Mouse (Mus musculus) forebrain, embryonic 12.5 days (tissue): ENCODE measurements around the gene Cope. TPM values are rescaled to one million over a fixed set of nuclear protein-coding genes. Genes with fewer than 3 reads are reported as not detected.

Source experiments
- ATAC-seq: fragments of 200-750 bp; cut with Nextera tagmentation; 2 replicates; pipeline ENCODE4 v1.8.0; 2017; ENCODE audit warnings: moderate TSS enrichment; ENCODE audit not compliant: low FRiP score
- H3K27ac ChIP-seq: fragments of 300-500 bp; sonication (generic); 2 replicates; pipeline ENCODE4 v1.5.1; 2016; ENCODE audit warnings: mild to moderate bottlenecking
- H3K27me3 ChIP-seq: fragments of 300-500 bp; sonication (generic); 2 replicates; pipeline ENCODE4 v1.6.1; 2016; ENCODE audit warnings: mild to moderate bottlenecking
- H3K36me3 ChIP-seq: fragments of 300-500 bp; sonication (generic); replicated peaks from 2 replicates; pipeline ENCODE4 v1.6.1; 2016; ENCODE audit warnings: mild to moderate bottlenecking
- H3K4me1 ChIP-seq: fragments of 300-500 bp; sonication (generic); 2 replicates; pipeline ENCODE4 v1.6.1; 2016
- H3K4me2 ChIP-seq: fragments of 300-500 bp; sonication (generic); 2 replicates; pipeline ENCODE4 v1.6.1; 2016; ENCODE audit warnings: mild to moderate bottlenecking, moderate library complexity
- H3K4me3 ChIP-seq: fragments of 300-500 bp; sonication (generic); replicated peaks from 2 replicates; pipeline ENCODE4 v1.5.1; 2016; ENCODE audit warnings: mild to moderate bottlenecking
- H3K9ac ChIP-seq: fragments of 300-500 bp; sonication (generic); 2 replicates; pipeline ENCODE4 v1.6.1; 2016; ENCODE audit warnings: mild to moderate bottlenecking
- H3K9me3 ChIP-seq: fragments of 300-500 bp; sonication (generic); 2 replicates; pipeline ENCODE4 v1.6.1; 2016
- WGBS: fragments of 180-500 bp; shearing (Covaris S2); methylation state at CpG from one replicate; pipeline ENCODE4 v1.1.7; 2016; 5-methylcytosine and 5-hydroxymethylcytosine counted together
- polyA plus RNA-seq: library from polyadenylated mRNA; unstranded; fragments of >200 nt; fragmentation: Nextera tagmentation; extraction: Ambion mirVana; gene quantifications from 2 replicates; pipeline ENCODE4 v1.2.1, GENCODE M21; 2016

The Cope gene
- polyA plus RNA-seq, 1 experiment from 2014 or later: 229 TPM

GRCm38 (mm10) chr8:70338931-70339330 is 36.6 kb downstream of the Cope start:
- no peak overlapping the region for H3K4me3 ChIP-seq
- no peak overlapping the region for H3K27ac ChIP-seq
- no peak overlapping the region for H3K9ac ChIP-seq
- no peak for ATAC-seq
- WGBS: 95% methylated on average over 7 of the region's 7 CpGs
- no peaks in the 10 kb centered on the region for H3K27me3 ChIP-seq
- peaks cover 100% of the 10 kb centered on the region for H3K36me3 ChIP-seq
- no peaks in the 10 kb centered on the region for H3K9me3 ChIP-seq
- H3K4me1 ChIP-seq: no peaks in the 10 kb centered on the region
- H3K4me2 ChIP-seq: no peak overlapping the region

- Histone ChIP-seq H3K27me3 (no peaks in the 10 kb centered on the region), H3K36me3 (peaks cover 86% of the 10 kb centered on the region), H3K4me2 (no peak overlapping the region), H3K4me1 (no peaks in the 10 kb centered on the region), H3K9me3 (no peaks in the 10 kb centered on the region), H3K4me3 (no peak overlapping the region), H3K27ac (no peak overlapping the region), H3K9ac (no peak overlapping the region)
- ATAC-seq: no peak
- 94% methylated on average over 7 of the region's 7 CpGs for WGBS
Observed at GRCm38 (mm10) chr8:70340659-70341058, 38.3 kb downstream of the Cope start.

- H3K36me3 ChIP-seq: peaks cover 82% of the 10 kb centered on the region
- ATAC-seq: no peak
- no peaks in the 10 kb centered on the region for H3K27me3 ChIP-seq
- no peak overlapping the region for H3K4me2 ChIP-seq
- no peaks in the 10 kb centered on the region for H3K9me3 ChIP-seq
- H3K27ac ChIP-seq: no peak overlapping the region
- 91% methylated on average over 14 of the region's 14 CpGs for WGBS
- H3K4me1 ChIP-seq: no peaks in the 10 kb centered on the region
- no peak overlapping the region for H3K4me3 ChIP-seq
- H3K9ac ChIP-seq: no peak overlapping the region
Observed at GRCm38 (mm10) chr8:70342007-70342406, 39.7 kb downstream of the Cope start.

- Histone ChIP-seq H3K27me3 (no peaks in the 10 kb centered on the region), H3K27ac (no peak overlapping the region; the same call in 1 of the 2 replicates), H3K4me2 (no peak overlapping the region), H3K4me1 (no peaks in the 10 kb centered on the region), H3K4me3 (no peak overlapping the region), H3K9me3 (no peaks in the 10 kb centered on the region), H3K9ac (no peak overlapping the region), H3K36me3 (peaks cover 74% of the 10 kb centered on the region)
- 84% methylated on average over 7 of the region's 7 CpGs for WGBS
- no peak for ATAC-seq
Observed at GRCm38 (mm10) chr8:70343076-70343475, 40.8 kb downstream of the Cope start.

GRCm38 (mm10) chr8:70343696-70344095 is 41.4 kb downstream of the Cope start:
- Histone ChIP-seq H3K9ac (no peak overlapping the region), H3K27me3 (no peaks in the 10 kb centered on the region), H3K4me3 (no peak overlapping the region), H3K9me3 (no peaks in the 10 kb centered on the region), H3K4me2 (no peak overlapping the region), H3K36me3 (peaks cover 74% of the 10 kb centered on the region), H3K4me1 (peaks cover 4% of the 10 kb centered on the region), H3K27ac (no peak overlapping the region)
- no peak; the same call in 1 of the 2 replicates for ATAC-seq
- WGBS: 61% methylated on average over 6 of the region's 6 CpGs

- no peak overlapping the region for H3K27ac ChIP-seq
- H3K4me1 ChIP-seq: peaks cover 9% of the 10 kb centered on the region
- no peak overlapping the region for H3K9ac ChIP-seq
- no peak for ATAC-seq
- WGBS: 85% methylated on average over 2 of the region's 2 CpGs
- no peak overlapping the region for H3K4me3 ChIP-seq
- no peaks in the 10 kb centered on the region for H3K9me3 ChIP-seq
- H3K36me3 ChIP-seq: peaks cover 74% of the 10 kb centered on the region
- no peak overlapping the region for H3K4me2 ChIP-seq
- H3K27me3 ChIP-seq: no peaks in the 10 kb centered on the region
Observed at GRCm38 (mm10) chr8:70344279-70344678, 42.0 kb downstream of the Cope start.

- Histone ChIP-seq H3K27me3 (no peaks in the 10 kb centered on the region), H3K4me3 (no peak overlapping the region), H3K9ac (no peak overlapping the region), H3K4me1 (peaks cover 40% of the 10 kb centered on the region), H3K4me2 (no peak overlapping the region), H3K27ac (no peak overlapping the region), H3K36me3 (peaks cover 48% of the 10 kb centered on the region), H3K9me3 (no peaks in the 10 kb centered on the region)
- ATAC-seq: no peak
- WGBS: 90% methylated on average over 4 of the region's 4 CpGs
Observed at GRCm38 (mm10) chr8:70347443-70347842, 45.1 kb downstream of the Cope start.

GRCm38 (mm10) chr8:70347860-70348420 is 45.6 kb downstream of the Cope start:
- no peak overlapping the region for H3K9ac ChIP-seq
- H3K9me3 ChIP-seq: no peaks in the 10 kb centered on the region
- peaks cover 40% of the 10 kb centered on the region for H3K4me1 ChIP-seq
- H3K27me3 ChIP-seq: no peaks in the 10 kb centered on the region
- H3K27ac ChIP-seq: no peak overlapping the region
- no peak for ATAC-seq
- H3K36me3 ChIP-seq: peaks cover 43% of the 10 kb centered on the region
- WGBS: 71% methylated on average over 1 of the region's 1 CpGs
- no peak overlapping the region for H3K4me2 ChIP-seq
- no peak overlapping the region for H3K4me3 ChIP-seq

- no peak for ATAC-seq
- peak overlapping the region; percentile 99 for H3K9ac ChIP-seq
- H3K4me3 ChIP-seq: peak overlapping the region; percentile 100
- peaks cover 26% of the 10 kb centered on the region for H3K36me3 ChIP-seq
- H3K27me3 ChIP-seq: no peaks in the 10 kb centered on the region
- 58% methylated on average over 15 of the region's 15 CpGs for WGBS
- no peak overlapping the region for H3K27ac ChIP-seq
- H3K4me1 ChIP-seq: peaks cover 46% of the 10 kb centered on the region
- H3K9me3 ChIP-seq: no peaks in the 10 kb centered on the region
- peak overlapping the region; percentile 99 for H3K4me2 ChIP-seq
Observed at GRCm38 (mm10) chr8:70351035-70351999, 49.0 kb downstream of the Cope start.

GRCm38 (mm10) chr8:70352000-70352384 is 49.7 kb downstream of the Cope start:
- Histone ChIP-seq H3K4me1 (peaks cover 46% of the 10 kb centered on the region), H3K27ac (no peak overlapping the region), H3K27me3 (no peaks in the 10 kb centered on the region), H3K36me3 (peaks cover 21% of the 10 kb centered on the region), H3K4me2 (peak overlapping the region; percentile 99), H3K4me3 (peak overlapping the region; percentile 100), H3K9ac (peak overlapping the region; percentile 99), H3K9me3 (no peaks in the 10 kb centered on the region)
- WGBS: 33% methylated on average over 3 of the region's 3 CpGs
- no peak for ATAC-seq

GRCm38 (mm10) chr8:70352657-70353151 is 50.4 kb downstream of the Cope start:
- Histone ChIP-seq H3K4me1 (peaks cover 46% of the 10 kb centered on the region), H3K4me3 (peak overlapping the region; percentile 100), H3K27me3 (no peaks in the 10 kb centered on the region), H3K9me3 (no peaks in the 10 kb centered on the region), H3K9ac (peak overlapping the region; percentile 99), H3K27ac (peak overlapping the region; percentile 86), H3K36me3 (peaks cover 21% of the 10 kb centered on the region), H3K4me2 (peak overlapping the region; percentile 99)
- WGBS: under 1% methylated on average over 52 of the region's 64 CpGs
- ATAC-seq: peak; percentile 55

- under 1% methylated on average over 68 of the region's 69 CpGs for WGBS
- ATAC-seq: peak; percentile 91
- peaks cover 46% of the 10 kb centered on the region for H3K4me1 ChIP-seq
Observed at GRCm38 (mm10) chr8:70353194-70353817, 51.0 kb downstream of the Cope start, which contains the start of gene Upf1. Gene Upf1, minus strand, starts transcription at chr8:70353278.

More at GRCm38 (mm10) chr8:70353194-70353817, 51.0 kb downstream of the Cope start, which contains the start of gene Upf1:
- H3K36me3 ChIP-seq: peaks cover 15% of the 10 kb centered on the region
- H3K9ac ChIP-seq: peak within 1 kb of the TSS; percentile 99
- peaks cover 5% of the 10 kb centered on the region; the same call in 1 of the 2 replicates for H3K27me3 ChIP-seq
- peak within 1 kb of the TSS; percentile 99 for H3K4me2 ChIP-seq
- peak within 1 kb of the TSS; percentile 86 for H3K27ac ChIP-seq
- H3K9me3 ChIP-seq: no peaks in the 10 kb centered on the region
- peak within 1 kb of the TSS; percentile 100 for H3K4me3 ChIP-seq
